Mouse (Mus musculus) E14TG2a.4 (cell line): ENCODE data around the gene Ttc39b.

Source experiments
- H3K27me3 ChIP-seq: 2 replicates; pipeline ENCODE4 v1.6.1; 2014; ENCODE audit warnings: low read length, control low read depth; ENCODE audit not compliant: insufficient read depth
- H3K36me3 ChIP-seq: 2 replicates; pipeline ENCODE4 v1.6.1; 2014; ENCODE audit warnings: low read length, control low read depth; ENCODE audit not compliant: insufficient read depth
- H3K4me1 ChIP-seq: replicated peaks from 2 replicates; pipeline ENCODE4 v1.6.1; 2014; ENCODE audit warnings: low read depth, low read length, control low read depth
- H3K4me3 ChIP-seq: replicated peaks from 2 replicates; pipeline ENCODE4 v1.5.1; 2014; ENCODE audit warnings: mild to moderate bottlenecking, low read length
- H3K9me3 ChIP-seq: 2 replicates; pipeline ENCODE4 v1.6.1; 2014; ENCODE audit warnings: low read length, control low read depth
- CTCF ChIP-seq: conservative IDR thresholded peaks from 2 replicates; pipeline ENCODE4 v1.5.1; 2014; ENCODE audit warnings: low read length
- NANOG ChIP-seq: IDR thresholded peaks from 2 replicates; pipeline ENCODE4 v1.6.1; 2014; ENCODE audit warnings: borderline replicate concordance, low read length, mixed read lengths
- POU5F1 ChIP-seq: IDR thresholded peaks from 2 replicates; pipeline ENCODE4 v1.6.1; 2014; ENCODE audit warnings: low read length, borderline replicate concordance

The Ttc39b gene

GRCm38 (mm10) chr4:83220761-83221557 is 103.1 kb downstream of the Ttc39b start:
- H3K9me3 ChIP-seq = no peaks in the 10 kb centered on the region
- peaks cover 24% of the 10 kb centered on the region for H3K4me1 ChIP-seq
- H3K36me3 ChIP-seq = peaks cover 41% of the 10 kb centered on the region
- no peak for TF ChIP-seq POU5F1
- no peak for TF ChIP-seq NANOG
- TF ChIP-seq CTCF = no peak
- no peak overlapping the region for H3K4me3 ChIP-seq
- no peaks in the 10 kb centered on the region for H3K27me3 ChIP-seq

GRCm38 (mm10) chr4:83219253-83219652 is 104.8 kb downstream of the Ttc39b start:
- H3K4me3 ChIP-seq = no peak overlapping the region
- H3K4me1 ChIP-seq = peaks cover 22% of the 10 kb centered on the region
- H3K36me3 ChIP-seq = peaks cover 26% of the 10 kb centered on the region
- no peaks in the 10 kb centered on the region for H3K27me3 ChIP-seq
- no peaks in the 10 kb centered on the region for H3K9me3 ChIP-seq
- TF ChIP-seq POU5F1 (no peak), NANOG (no peak), CTCF (no peak)

- H3K27me3 ChIP-seq = no peaks in the 10 kb centered on the region
- H3K4me1 ChIP-seq = peaks cover 19% of the 10 kb centered on the region
- H3K9me3 ChIP-seq = peaks cover 3% of the 10 kb centered on the region; the same call in 1 of the 2 replicates
- H3K4me3 ChIP-seq = no peak overlapping the region
- H3K36me3 ChIP-seq = peaks cover 11% of the 10 kb centered on the region
- no peak for TF ChIP-seq CTCF
- TF ChIP-seq NANOG = no peak
- TF ChIP-seq POU5F1 = no peak
These were observed 106.9 kb downstream of the Ttc39b start for GRCm38 (mm10) chr4:83217128-83217527.

GRCm38 (mm10) chr4:83216381-83216780 is 107.7 kb downstream of the Ttc39b start:
- Histone ChIP-seq H3K27me3 (no peaks in the 10 kb centered on the region), H3K36me3 (peaks cover 9% of the 10 kb centered on the region), H3K9me3 (peaks cover 3% of the 10 kb centered on the region; the same call in 1 of the 2 replicates), H3K4me3 (no peak overlapping the region), H3K4me1 (peaks cover 18% of the 10 kb centered on the region)
- TF ChIP-seq NANOG (no peak), POU5F1 (no peak), CTCF (no peak)

GRCm38 (mm10) chr4:83215776-83216175 is 108.3 kb downstream of the Ttc39b start:
- peaks cover 9% of the 10 kb centered on the region for H3K36me3 ChIP-seq
- H3K9me3 ChIP-seq = peaks cover 3% of the 10 kb centered on the region; the same call in 1 of the 2 replicates
- TF ChIP-seq CTCF (no peak), NANOG (no peak), POU5F1 (no peak)
- peaks cover 13% of the 10 kb centered on the region for H3K4me1 ChIP-seq
- H3K27me3 ChIP-seq = no peaks in the 10 kb centered on the region
- no peak overlapping the region for H3K4me3 ChIP-seq

GRCm38 (mm10) chr4:83214822-83215558 is 109.1 kb downstream of the Ttc39b start:
- H3K9me3 ChIP-seq = peaks cover 3% of the 10 kb centered on the region; the same call in 1 of the 2 replicates
- 0 out of 2 replicates have a peak, but pooled peaks cover 5% of the 10 kb centered on the region for H3K4me1 ChIP-seq
- H3K4me3 ChIP-seq = no peak overlapping the region
- H3K27me3 ChIP-seq = no peaks in the 10 kb centered on the region
- TF ChIP-seq POU5F1 (no peak), CTCF (no peak), NANOG (no peak)
- peaks cover 5% of the 10 kb centered on the region for H3K36me3 ChIP-seq

- Histone ChIP-seq H3K4me1 (no peaks in the 10 kb centered on the region), H3K36me3 (no peaks in the 10 kb centered on the region), H3K4me3 (no peak overlapping the region), H3K9me3 (peaks cover 3% of the 10 kb centered on the region; the same call in 1 of the 2 replicates), H3K27me3 (no peaks in the 10 kb centered on the region)
- no peak for TF ChIP-seq NANOG
- TF ChIP-seq CTCF = no peak
- no peak for TF ChIP-seq POU5F1
These were observed 110.3 kb downstream of the Ttc39b start for GRCm38 (mm10) chr4:83213752-83214151.

- Histone ChIP-seq H3K4me3 (peak overlapping the region; percentile 62), H3K36me3 (no peaks in the 10 kb centered on the region), H3K9me3 (peaks cover 3% of the 10 kb centered on the region; the same call in 1 of the 2 replicates), H3K27me3 (no peaks in the 10 kb centered on the region), H3K4me1 (no peaks in the 10 kb centered on the region)
- no peak for TF ChIP-seq NANOG
- no peak for TF ChIP-seq POU5F1
- no peak for TF ChIP-seq CTCF
These were observed 112.3 kb downstream of the Ttc39b start for GRCm38 (mm10) chr4:83211709-83212108.

- H3K9me3 ChIP-seq = peaks cover 3% of the 10 kb centered on the region; the same call in 1 of the 2 replicates
- TF ChIP-seq NANOG (no peak), POU5F1 (no peak), CTCF (no peak)
These were observed 113.6 kb downstream of the Ttc39b start for GRCm38 (mm10) chr4:83210437-83210836.

More at GRCm38 (mm10) chr4:83210437-83210836, 113.6 kb downstream of the Ttc39b start:
- Histone ChIP-seq H3K36me3 (no peaks in the 10 kb centered on the region), H3K4me3 (no peak overlapping the region), H3K4me1 (no peaks in the 10 kb centered on the region), H3K27me3 (no peaks in the 10 kb centered on the region)
